Mouse (Mus musculus) small intestine, adult 2 months (tissue): ENCODE results near the gene Praf2.

Experiments used
- CTCF ChIP-seq: fragments of 200-500 bp; IDR thresholded peaks from 2 replicates; pipeline ENCODE4 v1.5.1; 2012; ENCODE audit warnings: low read depth, mild to moderate bottlenecking, control low read depth, inconsistent platforms, low read length, moderate library complexity, mixed read lengths; ENCODE audit not compliant: insufficient replicate concordance, insufficient read length; ENCODE audit errors: extremely low read depth
- POLR2A ChIP-seq: fragments of 200-500 bp; IDR thresholded peaks from 2 replicates; pipeline ENCODE4 v1.6.1; 2012; ENCODE audit warnings: low read depth, mild to moderate bottlenecking, control low read depth, inconsistent platforms, low read length, moderate library complexity

DNA sequence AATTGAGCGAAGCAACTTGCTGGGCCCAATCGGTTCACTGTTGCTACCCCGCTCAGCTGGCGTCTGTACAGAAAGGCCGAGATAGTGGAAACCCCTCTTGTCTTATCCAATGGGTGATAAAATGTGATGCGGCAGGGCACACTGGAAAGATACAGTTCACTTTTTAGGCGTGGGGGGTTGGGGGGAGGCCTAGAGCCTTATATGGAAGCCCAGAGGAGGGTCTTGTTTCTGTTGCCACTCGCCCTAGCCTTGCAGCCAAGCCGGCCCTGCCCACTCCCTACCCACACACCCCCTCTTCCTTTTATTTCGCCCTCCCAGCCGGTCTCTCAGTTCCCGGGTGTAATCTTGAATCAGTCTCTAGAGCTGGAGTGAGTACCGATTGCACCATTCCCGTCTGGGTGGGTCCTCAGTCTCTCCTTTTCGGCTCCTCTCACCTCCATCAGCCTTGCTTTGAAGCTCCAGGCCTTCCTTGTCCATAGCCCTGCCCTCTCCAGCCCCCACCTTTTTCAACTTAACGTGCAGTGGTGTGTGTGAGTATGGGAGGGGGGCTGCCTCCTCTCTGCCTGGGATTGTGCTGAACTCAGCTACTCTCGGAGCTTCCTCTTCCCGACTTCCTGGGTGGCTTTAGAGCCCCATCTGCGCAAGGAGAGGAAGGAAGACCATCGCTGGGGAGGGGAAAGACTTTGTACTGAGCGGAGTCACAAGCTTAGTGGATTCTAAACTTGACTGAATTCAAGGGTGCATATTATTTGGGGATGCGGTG, 35.6 kb downstream of the Praf2 start:
- TF ChIP-seq POLR2A: no peak
- TF ChIP-seq CTCF: no peak
